Mouse (Mus musculus) c-Kit-positive CD71-positive TER-119-negative erythroid progenitor cells, embryonic 14.5 days (primary cell): ENCODE results near the gene Adamts2.

Experiments used
- DNase-seq: peaks from one replicate; pipeline ENCODE4 v3.0.0-alpha.2; 2013; ENCODE audit warnings: low read depth

Adamts2 gene

GRCm38 (mm10) chr11:50601641-50602355 is at the start of gene Adamts2:
Gene Adamts2 (plus strand): TSS chr11:50602084.
- no peak for DNase-seq

- DNase-seq = no peak
Observed at GRCm38 (mm10) chr11:50557064-50557463, 44.8 kb upstream of the Adamts2 start.

- peak; percentile 9 for DNase-seq
Observed at GRCm38 (mm10) chr11:50559108-50559507, 42.8 kb upstream of the Adamts2 start.

- DNase-seq = peak; percentile 16
Observed at GRCm38 (mm10) chr11:50565466-50566211, 36.2 kb upstream of the Adamts2 start.

- DNase-seq = no peak
Observed at GRCm38 (mm10) chr11:50571448-50571847, 30.4 kb upstream of the Adamts2 start.

- no peak for DNase-seq
Observed at GRCm38 (mm10) chr11:50576521-50576920, 25.4 kb upstream of the Adamts2 start.

GRCm38 (mm10) chr11:50587026-50587425 is 14.9 kb upstream of the Adamts2 start:
- DNase-seq = no peak

GRCm38 (mm10) chr11:50587787-50588186 is 14.1 kb upstream of the Adamts2 start:
- DNase-seq = peak; percentile 32

- no peak for DNase-seq
Observed at GRCm38 (mm10) chr11:50589060-50589459, 12.8 kb upstream of the Adamts2 start.

GRCm38 (mm10) chr11:50591053-50591452 is 10.8 kb upstream of the Adamts2 start:
- no peak for DNase-seq

GRCm38 (mm10) chr11:50592892-50593553 is 8.9 kb upstream of the Adamts2 start:
- DNase-seq = no peak

GRCm38 (mm10) chr11:50596571-50596970 is 5.3 kb upstream of the Adamts2 start:
- no peak for DNase-seq

GRCm38 (mm10) chr11:50599156-50599555 is 2.7 kb upstream of the Adamts2 start:
- no peak for DNase-seq

- DNase-seq = no peak
Observed at GRCm38 (mm10) chr11:50602356-50603081, 635 bp downstream of the Adamts2 start.

- no peak for DNase-seq
Observed at GRCm38 (mm10) chr11:50603082-50603910, 1.4 kb downstream of the Adamts2 start.

GRCm38 (mm10) chr11:50604371-50604770 is 2.5 kb downstream of the Adamts2 start:
- DNase-seq = no peak

- no peak for DNase-seq
Observed at GRCm38 (mm10) chr11:50611181-50611580, 9.3 kb downstream of the Adamts2 start.

GRCm38 (mm10) chr11:50617015-50617543 is 15.2 kb downstream of the Adamts2 start:
- DNase-seq = no peak

GRCm38 (mm10) chr11:50620926-50621325 is 19.0 kb downstream of the Adamts2 start:
- DNase-seq = no peak

- DNase-seq = no peak
Observed at GRCm38 (mm10) chr11:50621364-50621763, 19.5 kb downstream of the Adamts2 start.

- no peak for DNase-seq
Observed at GRCm38 (mm10) chr11:50622238-50622726, 20.4 kb downstream of the Adamts2 start.
